18 mouse cellular contexts compared by ENCODE assay signal in the genomic region with DNA sequence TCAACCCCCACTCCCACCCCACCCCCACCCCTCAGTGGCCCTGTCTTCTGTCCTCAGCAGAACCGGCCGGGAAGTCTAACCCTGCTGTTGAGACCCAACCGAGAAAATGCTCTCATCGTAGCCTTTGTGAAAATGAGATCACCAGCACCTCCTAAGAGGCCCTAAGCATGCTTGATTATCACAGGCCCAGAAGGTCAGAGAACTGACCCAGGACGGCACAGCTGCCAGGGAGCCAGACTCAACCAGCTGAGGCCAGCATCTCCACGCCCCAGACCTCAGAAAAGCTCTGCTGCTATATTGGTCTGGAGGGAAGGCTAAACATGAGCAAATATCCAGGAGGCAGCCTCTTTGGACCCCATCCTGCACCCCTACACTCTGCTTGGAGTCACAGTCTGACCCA.
DNase-seq lines count a peak whose midpoint lies in the region; ATAC-seq lines count a peak whose summit lies in the region.
"Had no signal": no experiment of that assay in that cellular context is flagged by ENCODE, and none has a peak within 500 bp of the region (broad histone marks: within the 10 kb centered on the region; RNA-seq: fewer than 3 reads in every experiment).

No protein-coding gene starts in this region.

- intact Hi-C loops in heart, postnatal 36 days (cut with DNase I), result no loop called here

- no peak for ATAC-seq in heart, embryonic 12.5 days (ENCODE audit: insufficient number of reproducible peaks, low FRiP score)
- no peak for ATAC-seq in neural tube, embryonic 11.5 days (ENCODE audit: insufficient read depth, low FRiP score, low TSS enrichment)
- ATAC-seq: lung, postnatal 0 days; midbrain, embryonic 16.5 days had no signal

- H3K9ac ChIP-seq in heart, embryonic 12.5 days, result 0 out of 2 replicates have a peak overlapping the region, but pooled peaks have one; percentile 2
- H3K9ac ChIP-seq in neural tube, embryonic 11.5 days (ENCODE audit: low read length), result no peak overlapping the region
- H3K9ac ChIP-seq: embryonic facial prominence, embryonic 15.5 days; liver, embryonic 14.5 days had no signal

- H3K27me3 ChIP-seq in heart, embryonic 12.5 days (replicated peaks), result no peaks in the 10 kb centered on the region; the same call in 1 of the 2 replicates
- no peaks in the 10 kb centered on the region for H3K27me3 ChIP-seq in neural tube, embryonic 11.5 days (ENCODE audit: control insufficient read depth, insufficient read depth, low read length)

- WGBS in heart, embryonic 12.5 days, result 38% methylated on average over 6 of the region's 6 CpGs
- 45% methylated on average over 6 of the region's 6 CpGs for WGBS in neural tube, embryonic 11.5 days

- H3K9me3 ChIP-seq in heart, embryonic 12.5 days (replicated peaks), result no peaks in the 10 kb centered on the region
- H3K9me3 ChIP-seq in neural tube, embryonic 11.5 days (ENCODE audit: control insufficient read depth, low read length), result no peaks in the 10 kb centered on the region
- H3K9me3 ChIP-seq: embryonic facial prominence, embryonic 15.5 days had no signal

- peaks cover 23% of the 10 kb centered on the region for H3K4me1 ChIP-seq in heart, embryonic 12.5 days (replicated peaks)
- H3K4me1 ChIP-seq in neural tube, embryonic 11.5 days (ENCODE audit: control insufficient read depth, insufficient read depth, low read length), result peaks cover 5% of the 10 kb centered on the region; the same call in 1 of the 2 replicates

- DNase-seq in heart, postnatal 36 days, result no peak
- peak; percentile 41 for DNase-seq in neural tube, embryonic 11.5 days (ENCODE audit: low spot score)
- DNase-seq in neural tube, embryonic 10.5 days (ENCODE audit: extremely low spot score, low spot score), result no peak
- DNase-seq in kidney, postnatal 25 days, result peak; percentile 35 to 50
- no peak for DNase-seq in layer of hippocampus, postnatal 36 days
- no peak for DNase-seq in yolk sac, embryonic 10.5 days (ENCODE audit: low spot score)
- DNase-seq: adrenal gland, adult 8-10 months; B cell, adult 2 months; cerebellum, adult 11 months; embryo, embryonic 11 days; gastrocnemius, postnatal 10 days; right cerebral cortex, postnatal 25 days; thymus, postnatal 4 days had no signal

- no peak overlapping the region for H3K4me2 ChIP-seq in heart, embryonic 12.5 days
- H3K4me2 ChIP-seq in neural tube, embryonic 11.5 days (ENCODE audit: low read depth), result no peak overlapping the region
- H3K4me2 ChIP-seq: embryonic facial prominence, embryonic 15.5 days had no signal

- no peak overlapping the region for H3K4me3 ChIP-seq in heart, embryonic 12.5 days
- H3K4me3 ChIP-seq in neural tube, embryonic 11.5 days (ENCODE audit: low read depth, low read length), result no peak overlapping the region
- H3K4me3 ChIP-seq: embryonic facial prominence, embryonic 15.5 days had no signal

- no peaks in the 10 kb centered on the region for H3K36me3 ChIP-seq in heart, embryonic 12.5 days
- no peaks in the 10 kb centered on the region for H3K36me3 ChIP-seq in neural tube, embryonic 11.5 days (ENCODE audit: control insufficient read depth, insufficient read depth, low read length)
- H3K36me3 ChIP-seq: embryonic facial prominence, embryonic 15.5 days had no signal

- no peak overlapping the region for H3K27ac ChIP-seq in heart, embryonic 12.5 days (ENCODE audit: poor library complexity, severe bottlenecking)
- H3K27ac ChIP-seq in neural tube, embryonic 11.5 days (ENCODE audit: low read depth, low read length), result no peak overlapping the region
- H3K27ac ChIP-seq: embryonic facial prominence, embryonic 15.5 days; liver, embryonic 14.5 days had no signal

Comparison
In these comparisons a context has a peak if more than half of its experiments do, and no peak if none do; other contexts are left out.
1. DNase-seq: peak in neural tube, embryonic 11.5 days (single experiment) and kidney, postnatal 25 days (2 of 2); none in heart, postnatal 36 days (0 of 2), neural tube, embryonic 10.5 days (single experiment), layer of hippocampus, postnatal 36 days (0 of 2) and yolk sac, embryonic 10.5 days (single experiment).